Mouse (Mus musculus) forebrain, embryonic 10.5 days (tissue): ENCODE measurements around the gene Wdr90. TPM values are rescaled to one million over a fixed set of nuclear protein-coding genes. Genes with fewer than 3 reads are reported as not detected.

ENCODE experiments used
- DNase-seq: peaks from one replicate; pipeline ENCODE4 v3.0.0-alpha.2; 2017; ENCODE audit warnings: low spot score; ENCODE audit errors: extremely low spot score
- H3K27ac ChIP-seq: fragments of 300-500 bp; sonication (generic); 2 replicates; pipeline ENCODE4 v1.5.1; 2016; ENCODE audit warnings: mild to moderate bottlenecking
- H3K27me3 ChIP-seq: fragments of 300-500 bp; sonication (generic); 2 replicates; pipeline ENCODE4 v1.6.1; 2016; ENCODE audit warnings: mild to moderate bottlenecking; ENCODE audit not compliant: poor library complexity, severe bottlenecking
- H3K36me3 ChIP-seq: fragments of 300-500 bp; sonication (generic); replicated peaks from 2 replicates; pipeline ENCODE4 v1.6.1; 2016; ENCODE audit warnings: mild to moderate bottlenecking, moderate library complexity
- H3K4me1 ChIP-seq: fragments of 300-500 bp; sonication (generic); 2 replicates; pipeline ENCODE4 v1.6.1; 2016
- H3K4me3 ChIP-seq: fragments of 300-500 bp; sonication (generic); 2 replicates; pipeline ENCODE4 v1.5.1; 2016; ENCODE audit warnings: mild to moderate bottlenecking, moderate library complexity
- H3K9me3 ChIP-seq: fragments of 300-500 bp; sonication (generic); 2 replicates; pipeline ENCODE4 v1.6.1; 2016; ENCODE audit warnings: mild to moderate bottlenecking, moderate library complexity
- WGBS: fragments of 180-500 bp; shearing (Covaris S2); methylation state at CpG from one replicate; pipeline ENCODE4 v1.1.7; 2016; 5-methylcytosine and 5-hydroxymethylcytosine counted together
- polyA plus RNA-seq: library from polyadenylated mRNA; unstranded; fragments of >200 nt; fragmentation: Nextera tagmentation; extraction: Ambion mirVana; gene quantifications from 2 replicates; pipeline ENCODE4 v1.2.1, GENCODE M21; 2016

Wdr90 gene
- 63.3 and 73.0 TPM in 2 replicates for polyA plus RNA-seq

DNA sequence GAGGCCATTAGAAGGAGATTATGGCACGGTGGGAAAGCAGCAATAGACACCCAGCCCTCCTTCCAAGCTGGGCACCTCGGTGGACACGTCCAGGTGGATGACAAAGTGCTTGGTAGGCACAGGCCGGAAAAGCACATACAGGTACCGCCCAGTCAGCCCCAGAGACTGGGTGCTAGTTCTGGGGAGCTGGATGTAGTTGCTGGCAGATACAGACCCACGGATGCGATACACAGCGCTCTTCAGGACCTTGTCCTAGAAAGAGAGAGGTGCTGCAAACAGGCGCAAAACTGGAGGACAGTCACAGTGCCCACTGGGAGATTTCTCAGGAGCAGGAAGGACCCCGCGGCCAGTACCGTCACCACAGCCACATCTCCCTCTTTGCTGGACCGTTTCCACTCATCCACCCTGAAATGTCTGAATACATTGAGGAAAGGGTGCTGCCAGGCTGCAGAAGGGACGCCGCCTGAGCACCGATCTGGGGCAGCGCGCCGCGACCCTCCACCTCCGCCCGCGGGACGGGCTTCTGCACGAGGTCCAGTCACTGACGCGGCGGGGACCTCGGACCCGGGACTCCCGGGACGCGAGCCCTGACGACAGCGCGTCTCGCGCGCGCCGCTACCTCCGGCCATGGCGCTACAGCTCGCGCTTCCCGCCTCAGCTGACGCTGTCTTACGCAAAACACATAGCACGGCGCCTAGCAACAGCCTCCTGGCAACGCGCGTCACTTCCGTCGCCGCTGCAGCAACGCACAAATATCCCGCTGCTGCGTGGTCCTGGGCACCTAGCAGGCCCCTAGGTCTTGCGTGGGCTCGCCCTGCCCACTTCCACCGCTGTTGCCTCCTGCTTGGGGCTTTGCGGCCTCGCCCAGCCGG, at the start of gene Wdr90:
TSS of gene Wdr90 (minus strand) at position 670 of the 872 bp plus-strand sequence.
- DNase-seq = peak; percentile 92
- H3K27ac ChIP-seq = peak within 1 kb of the TSS; percentile 94
- H3K36me3 ChIP-seq = peaks cover 37% of the 10 kb centered on the region
- whole genome bisulfite sequencing = 3% methylated on average over 65 of the region's 65 CpGs
- no peaks in the 10 kb centered on the region for H3K27me3 ChIP-seq
- peaks cover 38% of the 10 kb centered on the region for H3K4me1 ChIP-seq
- peak within 1 kb of the TSS; percentile 84 for H3K4me3 ChIP-seq
- no peaks in the 10 kb centered on the region for H3K9me3 ChIP-seq

DNA sequence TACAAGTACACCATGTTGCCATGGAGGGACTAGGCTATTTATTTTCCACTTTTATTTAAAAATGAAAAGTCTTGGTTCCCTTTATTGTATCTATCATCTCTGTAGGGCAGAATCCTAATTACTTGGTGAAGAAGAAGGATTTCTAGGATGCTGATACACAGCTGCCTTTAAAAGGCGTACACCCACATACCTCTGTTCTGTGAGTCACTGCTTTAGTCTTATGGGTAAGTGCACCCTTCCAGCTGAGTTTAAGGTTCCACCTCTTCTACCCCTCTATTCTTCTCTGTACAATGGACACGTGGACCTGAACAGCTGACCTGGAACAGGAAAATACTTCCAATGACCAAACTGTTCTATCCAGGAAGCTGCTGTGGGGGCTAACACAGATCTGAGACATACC, 46.3 kb upstream of the Wdr90 start:
- no peak for DNase-seq
- Histone ChIP-seq H3K4me3 (no peak overlapping the region), H3K36me3 (peaks cover 19% of the 10 kb centered on the region), H3K27me3 (no peaks in the 10 kb centered on the region), H3K4me1 (no peaks in the 10 kb centered on the region), H3K9me3 (no peaks in the 10 kb centered on the region), H3K27ac (no peak overlapping the region)
- 86% methylated on average over 2 of the region's 2 CpGs for WGBS

DNA sequence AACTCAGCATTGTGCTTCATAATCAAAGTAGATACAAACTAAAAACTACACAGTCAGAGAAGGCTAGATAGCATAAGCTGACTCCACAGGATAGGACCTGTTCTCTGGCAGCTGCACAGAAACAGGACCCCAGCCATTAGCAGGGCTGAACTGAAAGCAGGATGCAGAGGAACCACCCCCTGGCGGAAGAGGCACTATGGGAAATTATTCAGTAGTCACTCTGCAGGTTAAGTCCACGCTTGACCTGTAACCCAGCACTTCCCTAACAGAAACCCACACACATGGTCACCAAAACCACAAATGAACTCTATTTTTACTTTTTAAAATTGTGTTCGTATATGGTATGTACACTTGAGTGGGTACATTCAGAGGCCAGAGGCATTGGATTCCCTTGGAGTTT, 41.8 kb upstream of the Wdr90 start:
- 85% methylated on average over 3 of the region's 3 CpGs for WGBS
- no peaks in the 10 kb centered on the region for H3K4me1 ChIP-seq
- H3K9me3 ChIP-seq = no peaks in the 10 kb centered on the region; the same call in 1 of the 2 replicates
- no peak for DNase-seq
- no peak overlapping the region for H3K27ac ChIP-seq
- no peak overlapping the region for H3K4me3 ChIP-seq
- no peaks in the 10 kb centered on the region for H3K27me3 ChIP-seq
- H3K36me3 ChIP-seq = peaks cover 31% of the 10 kb centered on the region

- Histone ChIP-seq H3K27me3 (no peaks in the 10 kb centered on the region), H3K4me3 (no peak overlapping the region), H3K9me3 (no peaks in the 10 kb centered on the region; the same call in 1 of the 2 replicates), H3K4me1 (peaks cover 17% of the 10 kb centered on the region), H3K36me3 (peaks cover 22% of the 10 kb centered on the region), H3K27ac (no peak overlapping the region)
- DNase-seq = no peak
- WGBS = 92% methylated on average over 1 of the region's 1 CpGs
Observed at GRCm38 (mm10) chr17:25900193-25900592, 38.9 kb upstream of the Wdr90 start.

- DNase-seq = no peak
Observed at GRCm38 (mm10) chr17:25895891-25896290, 34.6 kb upstream of the Wdr90 start.

DNA sequence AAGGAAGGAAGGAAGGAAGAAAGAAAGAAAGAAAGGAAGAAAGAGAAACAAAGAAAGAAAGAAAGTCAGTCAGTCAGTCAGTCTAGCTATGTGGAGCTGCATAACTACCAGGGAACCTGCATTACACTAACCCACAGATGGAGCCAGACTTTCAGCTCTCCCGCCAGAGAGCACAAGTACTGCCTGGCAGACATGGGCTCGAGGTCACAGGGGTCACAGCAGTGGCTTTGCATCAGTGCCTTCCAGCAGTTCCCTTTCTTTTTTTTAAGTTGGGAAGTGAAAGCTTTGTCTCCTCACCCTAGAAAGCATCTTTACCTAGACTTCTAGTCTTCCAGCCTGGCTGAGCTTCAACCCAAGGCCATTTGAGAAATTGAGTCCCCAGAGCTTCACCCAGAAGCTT, 34.1 kb upstream of the Wdr90 start:
- H3K4me1 ChIP-seq = peaks cover 23% of the 10 kb centered on the region
- no peaks in the 10 kb centered on the region for H3K9me3 ChIP-seq
- H3K27me3 ChIP-seq = no peaks in the 10 kb centered on the region
- DNase-seq = no peak
- no peak overlapping the region for H3K4me3 ChIP-seq
- peaks cover 7% of the 10 kb centered on the region for H3K36me3 ChIP-seq
- WGBS = 28% methylated on average over 2 of the region's 2 CpGs
- H3K27ac ChIP-seq = peak overlapping the region; percentile 53; the same call in 1 of the 2 replicates

More at GRCm38 (mm10) chr17:25895891-25896290, 34.6 kb upstream of the Wdr90 start:
- Histone ChIP-seq H3K9me3 (no peaks in the 10 kb centered on the region; the same call in 1 of the 2 replicates), H3K27ac (peak overlapping the region; percentile 53; the same call in 1 of the 2 replicates), H3K27me3 (no peaks in the 10 kb centered on the region), H3K36me3 (peaks cover 12% of the 10 kb centered on the region), H3K4me1 (peaks cover 23% of the 10 kb centered on the region), H3K4me3 (no peak overlapping the region)
- 70% methylated on average over 12 of the region's 12 CpGs for whole genome bisulfite sequencing

- DNase-seq = peak; percentile 67
- 29% methylated on average over 2 of the region's 2 CpGs for WGBS
- H3K27ac ChIP-seq = peak overlapping the region; percentile 72
Observed at GRCm38 (mm10) chr17:25893975-25894617, 32.8 kb upstream of the Wdr90 start.

DNA sequence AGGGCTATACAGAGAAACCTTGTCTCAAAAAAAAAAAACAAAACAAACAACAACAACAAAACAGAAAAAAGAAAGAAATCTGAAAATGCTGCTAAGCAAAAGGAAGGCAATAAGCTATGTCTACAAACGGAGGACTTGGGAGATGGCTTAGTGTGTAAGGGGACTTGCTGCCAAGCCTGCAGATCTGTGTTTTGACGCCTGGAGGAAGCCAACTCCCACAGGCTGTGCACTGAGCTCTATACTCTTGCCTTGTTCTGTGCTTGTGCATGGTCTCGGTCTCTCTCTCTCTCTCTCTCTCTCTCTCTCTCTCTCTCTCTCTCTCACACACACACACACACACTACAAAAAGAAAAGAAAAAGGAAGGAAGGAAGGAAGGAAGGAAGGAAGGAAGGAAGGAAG, 27.5 kb upstream of the Wdr90 start:
- no peak for DNase-seq
- no peaks in the 10 kb centered on the region for H3K27me3 ChIP-seq
- no peak overlapping the region for H3K4me3 ChIP-seq
- H3K9me3 ChIP-seq = no peaks in the 10 kb centered on the region
- 85% methylated on average over 3 of the region's 3 CpGs for WGBS
- peaks cover 13% of the 10 kb centered on the region for H3K4me1 ChIP-seq
- H3K27ac ChIP-seq = no peak overlapping the region
- peaks cover 47% of the 10 kb centered on the region for H3K36me3 ChIP-seq

More at GRCm38 (mm10) chr17:25893975-25894617, 32.8 kb upstream of the Wdr90 start:
- H3K9me3 ChIP-seq = no peaks in the 10 kb centered on the region
- no peaks in the 10 kb centered on the region for H3K27me3 ChIP-seq
- peaks cover 23% of the 10 kb centered on the region for H3K4me1 ChIP-seq
- peaks cover 12% of the 10 kb centered on the region for H3K36me3 ChIP-seq
- no peak overlapping the region; the same call in 1 of the 2 replicates for H3K4me3 ChIP-seq

DNA sequence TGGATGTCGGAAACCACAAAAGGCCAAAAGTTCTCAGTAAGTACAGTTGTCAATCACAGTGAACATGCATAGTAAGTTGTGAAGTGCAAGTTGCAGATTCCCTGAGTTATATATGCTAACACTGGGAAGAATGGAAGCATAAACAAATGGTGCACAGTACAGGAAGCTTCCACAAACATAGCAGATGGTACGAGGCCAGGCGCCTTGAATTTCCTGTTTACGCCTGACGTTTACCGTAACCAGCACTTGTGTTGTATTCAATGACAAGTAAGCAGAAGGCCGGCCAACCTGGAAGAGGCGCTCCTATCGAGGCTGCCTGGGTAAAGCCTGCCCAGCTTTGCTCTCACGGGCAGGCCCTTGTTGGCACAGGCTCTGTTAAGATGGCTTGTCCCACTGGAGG, 26.2 kb upstream of the Wdr90 start:
- DNase-seq = no peak
- H3K36me3 ChIP-seq = peaks cover 60% of the 10 kb centered on the region

DNA sequence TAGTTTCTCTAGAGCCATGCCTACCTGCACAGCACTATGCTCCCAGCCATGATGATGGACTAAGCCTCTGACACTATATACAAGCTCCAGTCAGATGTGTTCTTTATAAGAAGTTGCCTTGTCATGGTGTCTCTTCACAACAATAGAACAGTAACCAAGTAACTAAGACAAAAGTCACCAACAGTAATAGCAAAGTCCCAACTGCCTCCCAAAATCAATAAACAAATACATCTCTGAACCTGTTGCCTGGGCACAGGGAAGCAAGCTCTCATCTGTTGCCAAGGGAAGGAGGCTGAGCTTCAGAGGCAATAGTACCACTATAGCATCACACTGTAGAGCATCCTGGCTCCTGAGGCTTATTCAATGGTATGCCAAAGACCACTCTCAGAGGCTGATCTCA, 25.5 kb upstream of the Wdr90 start:
- H3K27ac ChIP-seq = no peak overlapping the region

More for the DNA sequence above, 26.2 kb upstream of the Wdr90 start:
- no peak overlapping the region for H3K27ac ChIP-seq
- H3K4me1 ChIP-seq = peaks cover 27% of the 10 kb centered on the region
- 92% methylated on average over 10 of the region's 10 CpGs for WGBS
- no peak overlapping the region for H3K4me3 ChIP-seq
- no peaks in the 10 kb centered on the region for H3K27me3 ChIP-seq
- no peaks in the 10 kb centered on the region for H3K9me3 ChIP-seq

DNA sequence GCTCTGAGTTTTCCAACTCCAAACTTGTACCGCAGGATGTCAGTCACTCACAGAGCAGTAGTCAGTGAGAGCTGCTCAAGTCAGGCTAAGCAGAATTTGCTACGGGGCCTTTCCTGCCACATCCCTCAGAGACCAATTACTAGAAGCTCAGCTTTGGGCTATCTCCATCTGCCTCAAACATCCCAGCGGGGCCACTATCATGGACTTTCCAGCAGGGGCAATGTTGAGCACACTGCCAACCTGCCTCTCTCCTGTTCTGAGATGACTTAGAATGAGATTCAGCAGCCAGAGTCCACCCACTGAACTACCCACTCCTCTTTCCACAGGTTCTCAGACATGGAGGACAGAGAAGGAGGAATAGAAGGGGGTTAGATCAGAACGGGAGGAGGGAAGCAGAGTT, 24.3 kb upstream of the Wdr90 start:
- Histone ChIP-seq H3K27me3 (no peaks in the 10 kb centered on the region), H3K27ac (no peak overlapping the region), H3K4me1 (peaks cover 45% of the 10 kb centered on the region), H3K4me3 (no peak overlapping the region), H3K36me3 (peaks cover 66% of the 10 kb centered on the region), H3K9me3 (no peaks in the 10 kb centered on the region)
- WGBS = 60% methylated on average over 4 of the region's 4 CpGs
- DNase-seq = no peak

More for the DNA sequence above, 25.5 kb upstream of the Wdr90 start:
- H3K27me3 ChIP-seq = no peaks in the 10 kb centered on the region
- no peak overlapping the region for H3K4me3 ChIP-seq
- H3K4me1 ChIP-seq = peaks cover 33% of the 10 kb centered on the region
- H3K9me3 ChIP-seq = no peaks in the 10 kb centered on the region
- peaks cover 66% of the 10 kb centered on the region for H3K36me3 ChIP-seq
- no peak for DNase-seq

- 82% methylated on average over 3 of the region's 3 CpGs for WGBS
- Histone ChIP-seq H3K4me1 (peaks cover 63% of the 10 kb centered on the region), H3K4me3 (no peak overlapping the region), H3K36me3 (peaks cover 63% of the 10 kb centered on the region), H3K27me3 (no peaks in the 10 kb centered on the region), H3K9me3 (no peaks in the 10 kb centered on the region), H3K27ac (0 out of 2 replicates have a peak overlapping the region, but pooled peaks have one; percentile 87)
- DNase-seq = no peak
Observed at GRCm38 (mm10) chr17:25883824-25884223, 22.5 kb upstream of the Wdr90 start.

- Histone ChIP-seq H3K9me3 (no peaks in the 10 kb centered on the region), H3K4me1 (peaks cover 69% of the 10 kb centered on the region), H3K36me3 (peaks cover 63% of the 10 kb centered on the region), H3K27ac (peak overlapping the region; percentile 87; the same call in 1 of the 2 replicates), H3K27me3 (no peaks in the 10 kb centered on the region), H3K4me3 (no peak overlapping the region)
- 84% methylated on average over 8 of the region's 8 CpGs for WGBS
- DNase-seq = no peak
Observed at GRCm38 (mm10) chr17:25883268-25883667, 22.0 kb upstream of the Wdr90 start.
